Mouse (Mus musculus) midbrain, embryonic 16.5 days (tissue): ENCODE data around the gene Map3k5. TPM values are rescaled to one million over a fixed set of nuclear protein-coding genes. Genes with fewer than 3 reads are reported as not detected.

Experiments used
- ATAC-seq: fragments of 200-750 bp; cut with Nextera tagmentation; 2 replicates; pipeline ENCODE4 v1.8.0; 2017; ENCODE audit warnings: moderate TSS enrichment
- H3K27ac ChIP-seq: fragments of 300-500 bp; sonication (generic); 2 replicates; pipeline ENCODE4 v1.5.1; 2014; ENCODE audit warnings: mild to moderate bottlenecking, low read length, mixed read lengths
- H3K27me3 ChIP-seq: fragments of 300-500 bp; sonication (generic); 2 replicates; pipeline ENCODE4 v1.6.1; 2014; ENCODE audit warnings: low read depth, low read length, mixed read lengths; ENCODE audit not compliant: control insufficient read depth, insufficient read depth
- H3K36me3 ChIP-seq: fragments of 300-500 bp; sonication (generic); 2 replicates; pipeline ENCODE4 v1.6.1; 2014; ENCODE audit warnings: mild to moderate bottlenecking, low read length, moderate library complexity, mixed read lengths; ENCODE audit not compliant: control insufficient read depth, insufficient read depth
- H3K4me1 ChIP-seq: fragments of 300-500 bp; sonication (generic); 2 replicates; pipeline ENCODE4 v1.6.1; 2014; ENCODE audit warnings: mild to moderate bottlenecking, low read length, mixed read lengths; ENCODE audit not compliant: control insufficient read depth, insufficient read depth
- H3K4me2 ChIP-seq: fragments of 300-500 bp; sonication (generic); 2 replicates; pipeline ENCODE4 v1.6.1; 2014; ENCODE audit warnings: mild to moderate bottlenecking, low read length, mixed read lengths
- H3K4me3 ChIP-seq: fragments of 300-500 bp; sonication (generic); 2 replicates; pipeline ENCODE4 v1.5.1; 2014; ENCODE audit warnings: low read depth, mild to moderate bottlenecking, low read length, moderate library complexity, mixed read lengths
- H3K9ac ChIP-seq: fragments of 300-500 bp; sonication (generic); 2 replicates; pipeline ENCODE4 v1.6.1; 2014; ENCODE audit warnings: low read depth, low read length, mixed read lengths
- H3K9me3 ChIP-seq: fragments of 300-500 bp; sonication (generic); replicated peaks from 2 replicates; pipeline ENCODE4 v1.6.1; 2014; ENCODE audit warnings: mild to moderate bottlenecking, low read length, mixed read lengths; ENCODE audit not compliant: control insufficient read depth, poor library complexity, severe bottlenecking
- WGBS: fragments of 180-500 bp; shearing (Covaris S2); extraction: QIAGEN DNeasy Blood & Tissue Kit; methylation state at CpG from one replicate; pipeline ENCODE4 v1.1.7; 2014; 5-methylcytosine and 5-hydroxymethylcytosine counted together
- polyA plus RNA-seq: library from polyadenylated mRNA; unstranded; fragments of >200 nt; fragmentation: Nextera tagmentation; extraction: Ambion mirVana; gene quantifications from 2 replicates; pipeline ENCODE4 v1.2.1, GENCODE M21; 2015

Map3k5 gene
- polyA plus RNA-seq, 1 experiment from 2014 or later, result 1.2 TPM

DNA sequence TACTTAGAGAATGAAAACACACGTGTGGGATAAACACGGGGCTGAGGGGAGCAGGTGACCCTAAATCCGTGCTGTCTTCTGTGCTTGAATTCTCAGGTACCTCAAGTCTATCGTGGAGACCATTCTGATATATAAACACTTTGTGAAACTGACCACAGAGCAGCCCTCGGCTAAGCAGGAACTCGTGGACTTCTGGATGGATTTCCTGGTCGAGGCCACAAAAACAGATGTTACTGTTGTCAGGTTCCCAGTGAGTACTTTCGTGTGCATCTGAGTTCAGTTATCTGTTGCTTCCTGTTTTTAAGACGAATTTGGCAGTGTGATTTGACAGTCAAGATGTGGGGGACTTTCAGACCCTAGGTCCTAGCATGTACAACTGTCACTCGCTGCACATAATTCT lies 124.6 kb downstream of the Map3k5 start:
- no peaks in the 10 kb centered on the region for H3K4me1 ChIP-seq

DNA sequence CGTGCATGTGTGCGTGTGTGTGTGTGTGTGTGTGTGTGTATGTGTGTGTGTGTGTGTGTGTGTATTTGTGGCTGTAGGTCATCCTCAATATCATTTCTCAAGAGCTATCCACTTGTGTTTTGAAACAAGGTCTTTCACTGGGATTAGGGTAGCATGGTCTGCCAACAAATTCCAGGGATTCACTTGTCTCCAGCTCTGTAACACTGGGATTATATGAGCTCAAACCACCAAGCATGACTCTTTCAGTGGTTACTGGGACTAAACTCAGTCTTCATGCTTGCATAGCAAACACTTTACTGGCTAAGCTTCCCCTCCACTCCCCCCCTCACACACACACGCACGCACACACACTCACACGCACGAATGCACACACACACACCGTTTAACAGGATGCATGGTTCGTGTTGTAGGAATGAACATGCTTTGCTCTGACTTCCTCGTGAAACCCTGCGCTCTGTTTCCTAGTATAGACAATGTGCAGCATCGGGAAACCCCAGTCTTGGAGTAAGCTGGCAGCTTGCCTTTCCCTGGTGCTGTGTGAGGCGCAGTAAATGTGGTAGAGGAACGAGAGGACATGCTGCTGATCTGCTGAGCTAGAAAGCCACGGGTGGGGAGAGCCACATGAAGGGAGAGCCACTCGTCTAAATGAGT lies 126.2 kb downstream of the Map3k5 start:
- Histone ChIP-seq H3K9me3 (no peaks in the 10 kb centered on the region), H3K27ac (no peak overlapping the region), H3K27me3 (no peaks in the 10 kb centered on the region), H3K36me3 (no peaks in the 10 kb centered on the region), H3K9ac (no peak overlapping the region), H3K4me3 (no peak overlapping the region), H3K4me1 (no peaks in the 10 kb centered on the region), H3K4me2 (no peak overlapping the region)
- no peak for ATAC-seq
- 66% methylated on average over 15 of the region's 15 CpGs for WGBS

More for the DNA sequence above, 124.6 kb downstream of the Map3k5 start:
- Histone ChIP-seq H3K4me3 (no peak overlapping the region), H3K27me3 (no peaks in the 10 kb centered on the region), H3K4me2 (no peak overlapping the region), H3K36me3 (no peaks in the 10 kb centered on the region), H3K27ac (no peak overlapping the region), H3K9me3 (no peaks in the 10 kb centered on the region), H3K9ac (no peak overlapping the region)
- ATAC-seq, result no peak
- WGBS, result 85% methylated on average over 10 of the region's 10 CpGs

DNA sequence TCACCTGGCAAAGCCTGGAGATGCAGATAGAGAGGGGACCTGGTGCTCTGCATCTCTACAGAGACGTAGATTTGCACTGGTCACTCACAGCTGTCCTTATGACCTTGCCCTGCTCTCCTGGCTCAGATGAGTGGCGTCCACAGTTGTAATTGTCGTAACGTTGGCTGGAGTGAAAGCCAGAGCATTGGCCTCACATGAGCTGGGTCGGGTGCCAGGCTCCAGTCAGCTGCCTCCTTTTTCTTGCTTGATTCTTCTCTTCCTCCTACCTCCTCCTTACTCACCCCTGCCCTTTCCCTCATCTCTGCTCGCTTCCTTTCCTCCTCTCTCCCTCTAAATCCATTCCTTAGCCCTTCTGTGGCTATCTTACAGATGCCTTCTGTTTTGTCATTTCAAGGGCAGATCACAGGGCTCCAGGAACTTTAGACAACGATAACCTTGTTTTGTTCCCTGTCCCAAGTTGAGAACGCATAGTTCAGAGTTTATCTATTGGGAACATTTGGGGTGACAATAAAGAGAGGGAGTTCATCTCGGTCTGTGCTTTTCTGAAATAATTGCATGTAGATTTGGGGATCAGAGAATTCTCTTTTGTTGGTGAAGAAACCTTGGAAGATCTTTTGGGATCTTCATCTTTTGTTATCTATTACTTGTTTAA lies 130.4 kb downstream of the Map3k5 start:
- ATAC-seq, result no peak
- H3K36me3 ChIP-seq, result no peaks in the 10 kb centered on the region
- H3K4me1 ChIP-seq, result no peaks in the 10 kb centered on the region
- WGBS, result 82% methylated on average over 9 of the region's 9 CpGs
- no peaks in the 10 kb centered on the region for H3K27me3 ChIP-seq
- no peak overlapping the region for H3K27ac ChIP-seq
- no peak overlapping the region for H3K4me3 ChIP-seq
- H3K4me2 ChIP-seq, result no peak overlapping the region
- H3K9me3 ChIP-seq, result no peaks in the 10 kb centered on the region
- no peak overlapping the region for H3K9ac ChIP-seq

DNA sequence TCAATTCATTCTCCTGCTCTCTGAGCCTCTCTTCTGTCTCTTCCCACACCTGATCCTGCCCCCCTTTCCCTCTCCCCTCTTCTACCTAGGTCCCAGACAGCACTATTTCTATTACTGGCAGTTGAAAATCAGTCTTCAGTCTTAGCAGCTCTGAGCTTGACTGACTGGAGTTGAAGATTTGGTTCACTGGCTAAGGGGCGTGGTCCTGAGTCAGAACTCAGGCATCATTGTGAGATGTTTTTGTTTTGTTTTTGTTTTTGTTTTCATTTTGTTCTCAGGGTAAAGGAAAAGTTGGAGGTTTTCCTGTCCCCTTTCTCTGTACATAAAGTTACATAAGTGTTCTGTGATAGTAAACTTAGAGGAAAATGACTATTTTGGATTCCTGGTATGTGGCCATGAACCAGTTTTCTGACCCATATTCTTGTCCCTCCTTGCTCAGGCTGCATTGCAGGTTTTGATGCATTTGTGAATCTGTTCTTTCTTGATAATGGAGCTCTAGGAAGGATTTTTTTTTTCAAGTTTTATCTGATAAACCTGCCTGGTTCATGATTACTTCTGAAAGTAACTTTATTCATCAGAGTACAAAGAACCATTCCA lies 131.9 kb downstream of the Map3k5 start:
- H3K4me1 ChIP-seq, result no peaks in the 10 kb centered on the region
- H3K4me2 ChIP-seq, result no peak overlapping the region
- no peaks in the 10 kb centered on the region for H3K9me3 ChIP-seq
- no peaks in the 10 kb centered on the region for H3K27me3 ChIP-seq
- H3K27ac ChIP-seq, result no peak overlapping the region
- 90% methylated on average over 1 of the region's 1 CpGs for WGBS
- no peak overlapping the region for H3K4me3 ChIP-seq
- H3K36me3 ChIP-seq, result no peaks in the 10 kb centered on the region
- H3K9ac ChIP-seq, result no peak overlapping the region
- ATAC-seq, result no peak

DNA sequence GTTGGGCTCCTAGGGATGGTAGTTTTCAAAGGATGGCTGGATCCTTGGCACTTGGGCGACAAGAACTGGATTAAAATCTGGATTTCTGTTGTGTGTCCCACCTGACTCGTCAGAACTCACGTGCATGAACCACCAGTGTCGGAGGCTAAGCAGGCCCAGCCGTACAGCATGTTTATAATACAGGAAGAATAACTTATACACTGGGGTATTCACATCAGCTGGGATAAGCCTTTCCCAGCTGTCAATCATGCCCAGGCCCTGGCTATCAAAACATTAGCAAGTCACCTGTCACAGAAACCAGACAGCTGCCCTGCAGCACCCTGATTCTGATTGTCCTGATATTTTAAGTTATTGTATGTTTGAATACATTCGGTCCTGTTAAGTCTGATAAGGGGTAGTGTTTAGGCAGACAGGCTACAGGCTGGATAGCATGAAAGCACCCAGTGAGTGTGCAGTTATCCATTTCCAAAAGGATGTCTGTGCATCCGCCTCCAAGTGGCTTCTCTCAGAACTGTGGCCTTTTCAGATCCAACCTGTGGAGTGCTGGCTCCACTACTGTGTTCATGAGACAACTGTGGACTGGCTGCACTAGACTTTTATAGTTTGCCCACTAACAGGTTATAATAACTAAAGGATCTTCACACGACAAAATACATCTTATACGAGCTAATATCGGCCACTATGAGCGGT lies 135.6 kb downstream of the Map3k5 start:
- Histone ChIP-seq H3K27ac (no peak overlapping the region), H3K4me1 (no peaks in the 10 kb centered on the region), H3K27me3 (no peaks in the 10 kb centered on the region), H3K4me2 (no peak overlapping the region), H3K36me3 (no peaks in the 10 kb centered on the region), H3K9ac (no peak overlapping the region), H3K4me3 (no peak overlapping the region), H3K9me3 (no peaks in the 10 kb centered on the region)
- 91% methylated on average over 11 of the region's 11 CpGs for WGBS
- ATAC-seq, result no peak

DNA sequence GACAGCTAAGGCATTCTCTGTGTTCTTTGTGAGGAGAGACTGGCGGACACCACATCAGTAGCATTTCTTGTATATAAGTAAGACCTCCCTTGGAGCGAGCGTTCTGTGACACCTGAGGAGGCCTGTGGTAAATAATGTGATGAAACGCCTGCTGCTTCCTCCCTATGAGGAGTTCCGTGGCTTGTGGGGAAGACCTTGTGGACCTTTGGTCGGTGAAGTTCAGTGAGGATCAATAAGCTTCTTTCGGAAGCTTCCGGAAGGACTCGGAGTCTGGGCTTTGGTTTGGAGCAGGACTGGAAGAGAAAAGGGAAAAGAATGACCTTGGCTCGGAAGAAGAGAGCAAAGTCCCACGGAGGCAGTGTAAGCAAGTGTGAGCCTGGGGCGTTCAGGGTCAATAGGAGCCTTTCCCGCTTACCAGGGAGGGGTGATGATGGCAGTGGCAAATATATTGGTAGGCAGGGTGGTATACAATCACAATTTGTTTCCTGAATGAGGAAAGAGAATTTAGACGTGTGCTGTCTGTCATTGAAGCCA lies 136.4 kb downstream of the Map3k5 start:
- no peak overlapping the region for H3K4me2 ChIP-seq
- no peaks in the 10 kb centered on the region for H3K36me3 ChIP-seq
- 85% methylated on average over 14 of the region's 14 CpGs for WGBS
- H3K27me3 ChIP-seq, result no peaks in the 10 kb centered on the region
- H3K9ac ChIP-seq, result no peak overlapping the region
- no peak overlapping the region for H3K4me3 ChIP-seq
- no peak overlapping the region for H3K27ac ChIP-seq
- ATAC-seq, result no peak
- no peaks in the 10 kb centered on the region for H3K4me1 ChIP-seq
- H3K9me3 ChIP-seq, result no peaks in the 10 kb centered on the region

DNA sequence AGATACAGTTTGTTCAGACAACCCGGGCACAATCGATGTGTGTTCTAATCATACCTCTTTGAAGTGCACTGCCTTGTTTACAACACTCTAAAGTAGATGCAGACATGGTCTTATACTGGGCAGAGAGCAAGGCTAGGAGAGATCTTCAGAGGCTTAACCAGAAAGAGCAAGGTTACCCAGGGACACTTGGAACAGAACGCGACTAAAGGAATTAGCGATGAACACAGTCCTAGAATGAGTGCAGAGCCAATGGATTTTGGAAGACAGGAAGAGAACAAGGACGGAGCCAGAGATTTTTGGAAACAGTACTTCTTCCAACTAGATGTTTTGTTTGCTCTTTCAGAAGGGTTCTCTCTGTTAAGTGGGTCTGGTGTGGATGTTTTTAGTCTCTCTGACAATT lies 137.4 kb downstream of the Map3k5 start:
- Histone ChIP-seq H3K4me2 (no peak overlapping the region), H3K36me3 (no peaks in the 10 kb centered on the region), H3K4me3 (no peak overlapping the region), H3K9me3 (no peaks in the 10 kb centered on the region), H3K4me1 (no peaks in the 10 kb centered on the region), H3K27ac (no peak overlapping the region), H3K9ac (no peak overlapping the region), H3K27me3 (no peaks in the 10 kb centered on the region)
- WGBS, result 94% methylated on average over 6 of the region's 6 CpGs
- ATAC-seq, result no peak

DNA sequence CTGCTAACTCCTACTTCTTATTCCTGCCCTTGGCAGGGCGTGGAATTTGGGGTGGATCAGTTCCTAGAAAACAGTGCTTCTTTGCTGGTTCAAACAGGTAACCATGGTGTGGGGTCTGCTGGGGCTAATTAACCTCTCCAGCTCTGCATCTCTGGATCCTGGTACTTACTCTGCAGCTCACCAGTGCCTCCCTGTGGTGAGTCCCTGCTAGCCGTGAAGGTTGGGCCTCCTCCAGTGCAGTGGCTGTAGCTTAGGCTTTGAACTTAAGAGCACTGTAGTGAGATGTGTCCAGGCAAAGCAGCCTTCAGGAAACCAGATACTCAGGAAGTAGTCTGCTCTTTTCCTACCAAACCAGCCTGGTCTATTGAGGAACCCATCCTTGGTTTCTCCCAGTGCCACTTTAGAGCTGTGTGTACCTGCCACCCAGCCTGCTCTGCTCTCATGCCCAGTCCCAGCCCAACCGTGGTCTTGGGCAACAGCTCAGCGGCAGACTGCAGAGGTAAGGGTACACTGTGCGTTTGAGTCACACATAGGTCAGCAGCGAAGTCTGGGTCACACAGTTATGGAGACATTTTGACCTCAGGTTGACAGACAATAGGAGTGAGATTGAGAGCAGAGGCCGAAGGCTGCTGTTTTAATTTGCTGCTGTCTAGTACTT lies 139.1 kb downstream of the Map3k5 start:
- WGBS, result 72% methylated on average over 7 of the region's 7 CpGs
- ATAC-seq, result peak; percentile 67; the same call in 1 of the 2 replicates
- H3K27me3 ChIP-seq, result no peaks in the 10 kb centered on the region

More for the DNA sequence above, 139.1 kb downstream of the Map3k5 start:
- no peak overlapping the region for H3K4me2 ChIP-seq
- no peaks in the 10 kb centered on the region for H3K9me3 ChIP-seq
- no peak overlapping the region for H3K27ac ChIP-seq
- no peak overlapping the region for H3K4me3 ChIP-seq
- no peaks in the 10 kb centered on the region for H3K36me3 ChIP-seq
- no peak overlapping the region for H3K9ac ChIP-seq
- no peaks in the 10 kb centered on the region for H3K4me1 ChIP-seq
